Mouse (Mus musculus): Measurements from ENCODE around the gene Ankrd44. TPM values are rescaled to one million over a fixed set of nuclear protein-coding genes. Genes with fewer than 3 reads are reported as not detected.

The Ankrd44 gene
- polyA plus RNA-seq, 1 experiment = 17.8 TPM

DNA sequence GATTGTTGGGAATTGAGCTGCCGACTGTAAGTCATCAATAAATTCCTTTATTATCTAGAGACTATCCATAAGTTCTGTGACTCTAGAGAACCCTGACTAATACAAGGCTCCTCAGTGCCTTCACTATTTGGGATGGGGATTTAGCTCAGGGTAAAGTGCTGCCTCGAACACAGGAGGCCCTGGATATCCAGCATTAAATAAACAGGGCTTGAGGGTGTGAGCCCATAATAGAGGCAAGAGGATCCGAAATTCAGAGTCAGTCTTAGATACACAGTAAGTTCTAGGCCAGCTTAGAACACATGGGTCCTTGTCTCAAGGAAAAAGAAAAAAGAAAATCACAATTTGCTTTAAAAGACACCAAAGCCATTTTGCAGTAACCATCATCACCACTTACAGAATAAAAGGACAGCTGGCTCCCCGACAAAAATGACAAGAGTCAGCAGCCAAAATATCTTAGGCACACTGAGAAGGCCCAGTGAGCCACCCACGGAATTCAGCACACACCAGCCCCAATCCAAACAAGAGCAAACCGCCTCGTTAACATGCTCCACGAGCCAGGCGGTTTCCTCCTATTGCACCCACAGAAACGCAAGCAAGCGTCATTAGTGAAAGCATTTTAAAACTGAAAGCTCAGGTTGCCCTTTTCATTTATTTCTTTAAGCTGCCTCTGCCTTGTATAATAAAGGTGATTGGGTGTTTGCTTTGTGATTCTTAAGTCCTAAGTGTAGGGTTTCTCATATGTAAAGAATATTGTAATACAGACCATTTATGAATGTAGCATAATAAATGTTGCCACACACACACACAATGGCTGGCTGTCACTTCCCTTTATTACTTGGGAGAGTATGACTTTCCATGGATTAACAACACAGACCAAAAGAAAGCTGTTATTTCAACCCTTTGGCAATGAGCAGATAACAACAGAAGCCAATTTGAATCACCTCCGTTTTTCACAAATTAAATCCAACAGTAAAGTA lies 29.8 kb downstream of the Ankrd44 start:
- Histone ChIP-seq H3K4me3 (ENCODE audit: insufficient read depth, low read depth, low read length) (no peak overlapping the region), H3K27ac (ENCODE audit: insufficient read depth, low read depth, low read length) (no peak overlapping the region), H3K27me3 (replicated peaks; ENCODE audit: control insufficient read depth, insufficient read depth, low read length) (no peaks in the 10 kb centered on the region), H3K36me3 (ENCODE audit: control insufficient read depth, insufficient read depth, low read length) (no peaks in the 10 kb centered on the region), H3K4me1 (ENCODE audit: control insufficient read depth, insufficient read depth, low read length) (peaks cover 6% of the 10 kb centered on the region; the same call in 1 of the 2 replicates)
- DNase-seq = no peak
- no peak for TF ChIP-seq POLR2A (IDR thresholded peaks at IDR 0.05; ENCODE audit: low read depth, low read length)
- no peak for TF ChIP-seq CTCF (conservative IDR thresholded peaks at IDR 0.05; ENCODE audit: insufficient read depth, insufficient read length, low read depth, low read length)
- 64% methylated on average over 12 of the region's 12 CpGs for whole genome bisulfite sequencing

DNA sequence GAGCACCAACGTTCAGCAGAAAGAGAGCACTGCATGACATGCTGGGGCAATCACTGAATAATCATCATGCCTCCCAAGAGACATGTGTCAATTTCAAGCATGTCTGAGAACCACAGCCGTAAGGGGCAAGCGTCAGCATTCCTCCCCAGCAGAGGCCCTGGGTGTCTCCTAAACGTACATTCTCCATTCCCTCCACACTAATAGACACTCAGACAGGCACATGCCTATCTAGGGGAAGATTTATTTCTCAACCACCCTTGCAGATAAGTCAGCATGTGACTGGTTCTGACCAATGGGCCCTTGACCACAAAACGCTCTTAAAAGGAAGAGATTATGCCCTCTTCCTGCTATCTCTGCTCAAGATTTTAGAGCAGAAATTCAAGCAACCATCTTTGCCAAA lies 37.7 kb downstream of the Ankrd44 start:
- Histone ChIP-seq H3K27me3 (replicated peaks; ENCODE audit: control insufficient read depth, insufficient read depth, low read length) (no peaks in the 10 kb centered on the region), H3K36me3 (ENCODE audit: control insufficient read depth, insufficient read depth, low read length) (no peaks in the 10 kb centered on the region), H3K4me3 (ENCODE audit: insufficient read depth, low read depth, low read length) (no peak overlapping the region), H3K27ac (ENCODE audit: insufficient read depth, low read depth, low read length) (no peak overlapping the region), H3K4me1 (ENCODE audit: control insufficient read depth, insufficient read depth, low read length) (no peaks in the 10 kb centered on the region)
- TF ChIP-seq POLR2A (IDR thresholded peaks at IDR 0.05; ENCODE audit: low read depth, low read length) (no peak), CTCF (conservative IDR thresholded peaks at IDR 0.05; ENCODE audit: insufficient read depth, insufficient read length, low read depth, low read length) (no peak)
- WGBS = 65% methylated on average over 5 of the region's 5 CpGs
- no peak for DNase-seq

DNA sequence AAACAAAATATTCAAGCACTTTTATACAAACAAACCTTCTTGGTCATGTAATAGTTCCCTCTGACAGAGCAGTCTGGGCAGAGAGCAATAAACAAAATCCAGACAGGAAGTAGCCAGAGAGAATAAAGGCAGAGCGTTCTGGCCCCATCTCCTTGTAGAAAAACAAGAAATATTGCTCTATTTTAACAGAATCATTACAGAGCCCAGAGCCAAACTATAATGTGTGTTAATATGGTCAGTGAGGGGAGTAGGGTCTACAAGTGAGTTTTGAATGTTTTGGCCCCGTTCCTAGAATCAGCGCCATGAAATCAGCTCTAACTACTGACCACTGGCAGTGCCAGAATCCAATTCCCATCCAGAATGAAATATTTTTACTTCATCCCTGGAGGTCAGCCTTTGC lies 38.3 kb downstream of the Ankrd44 start:
- H3K4me1 ChIP-seq (ENCODE audit: control insufficient read depth, insufficient read depth, low read length) = peaks cover 3% of the 10 kb centered on the region; the same call in 1 of the 2 replicates
- H3K27me3 ChIP-seq (replicated peaks; ENCODE audit: control insufficient read depth, insufficient read depth, low read length) = no peaks in the 10 kb centered on the region
- no peak for TF ChIP-seq CTCF (conservative IDR thresholded peaks at IDR 0.05; ENCODE audit: insufficient read depth, insufficient read length, low read depth, low read length)
- TF ChIP-seq POLR2A (IDR thresholded peaks at IDR 0.05; ENCODE audit: low read depth, low read length) = no peak
- no peak overlapping the region for H3K27ac ChIP-seq (ENCODE audit: insufficient read depth, low read depth, low read length)
- H3K36me3 ChIP-seq (ENCODE audit: control insufficient read depth, insufficient read depth, low read length) = no peaks in the 10 kb centered on the region
- 61% methylated on average over 3 of the region's 3 CpGs for whole genome bisulfite sequencing
- no peak for DNase-seq
- no peak overlapping the region for H3K4me3 ChIP-seq (ENCODE audit: insufficient read depth, low read depth, low read length)

DNA sequence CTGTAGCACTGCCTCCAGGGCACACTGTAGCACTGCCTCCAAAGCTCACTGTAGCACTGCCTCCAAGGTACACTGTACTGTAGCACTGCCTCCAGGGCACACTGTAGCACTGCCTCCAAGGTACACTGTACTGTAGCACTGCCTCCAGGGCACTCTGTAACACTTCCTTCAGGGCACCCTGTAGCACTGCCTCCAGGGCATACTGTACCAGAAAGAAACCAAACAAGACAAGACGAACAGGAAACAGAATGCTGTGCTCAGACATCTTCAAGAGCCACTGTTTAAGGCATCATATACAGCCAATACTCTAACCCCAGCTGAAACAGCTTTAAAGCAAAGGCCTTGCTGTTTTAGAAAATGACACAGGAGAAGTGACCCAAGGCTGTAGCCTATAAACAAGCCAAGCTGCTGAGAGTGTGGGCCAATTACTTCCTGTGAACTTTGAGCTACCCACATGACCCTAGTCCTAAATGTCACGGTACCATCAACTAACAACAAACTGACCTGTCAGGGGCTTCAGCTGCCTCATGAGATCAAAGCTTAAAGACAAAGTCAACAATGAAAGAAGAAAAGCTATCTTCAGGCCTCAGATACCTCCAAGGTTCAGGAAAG lies 43.2 kb downstream of the Ankrd44 start:
- DNase-seq = no peak
- no peaks in the 10 kb centered on the region for H3K27me3 ChIP-seq (replicated peaks; ENCODE audit: control insufficient read depth, insufficient read depth, low read length)
- 66% methylated on average over 2 of the region's 2 CpGs for WGBS
- no peak for TF ChIP-seq POLR2A (IDR thresholded peaks at IDR 0.05; ENCODE audit: low read depth, low read length)
- TF ChIP-seq CTCF (conservative IDR thresholded peaks at IDR 0.05; ENCODE audit: insufficient read depth, insufficient read length, low read depth, low read length) = no peak
- H3K4me1 ChIP-seq (ENCODE audit: control insufficient read depth, insufficient read depth, low read length) = peaks cover 5% of the 10 kb centered on the region; the same call in 1 of the 2 replicates
- no peak overlapping the region for H3K27ac ChIP-seq (ENCODE audit: insufficient read depth, low read depth, low read length)
- H3K4me3 ChIP-seq (ENCODE audit: insufficient read depth, low read depth, low read length) = no peak overlapping the region
- H3K36me3 ChIP-seq (ENCODE audit: control insufficient read depth, insufficient read depth, low read length) = no peaks in the 10 kb centered on the region

- no peaks in the 10 kb centered on the region for H3K36me3 ChIP-seq (ENCODE audit: control insufficient read depth, insufficient read depth, low read length)
- H3K4me3 ChIP-seq (ENCODE audit: insufficient read depth, low read depth, low read length) = no peak overlapping the region
- no peaks in the 10 kb centered on the region for H3K27me3 ChIP-seq (replicated peaks; ENCODE audit: control insufficient read depth, insufficient read depth, low read length)
- no peak for DNase-seq
- 75% methylated on average over 3 of the region's 3 CpGs for WGBS
- no peak overlapping the region for H3K27ac ChIP-seq (ENCODE audit: insufficient read depth, low read depth, low read length)
- H3K4me1 ChIP-seq (ENCODE audit: control insufficient read depth, insufficient read depth, low read length) = peaks cover 5% of the 10 kb centered on the region; the same call in 1 of the 2 replicates
- no peak for TF ChIP-seq CTCF (conservative IDR thresholded peaks at IDR 0.05; ENCODE audit: insufficient read depth, insufficient read length, low read depth, low read length)
- TF ChIP-seq POLR2A (IDR thresholded peaks at IDR 0.05; ENCODE audit: low read depth, low read length) = no peak
Measured at GRCm38 (mm10) chr1:54881523-54881922, 44.7 kb downstream of the Ankrd44 start.

DNA sequence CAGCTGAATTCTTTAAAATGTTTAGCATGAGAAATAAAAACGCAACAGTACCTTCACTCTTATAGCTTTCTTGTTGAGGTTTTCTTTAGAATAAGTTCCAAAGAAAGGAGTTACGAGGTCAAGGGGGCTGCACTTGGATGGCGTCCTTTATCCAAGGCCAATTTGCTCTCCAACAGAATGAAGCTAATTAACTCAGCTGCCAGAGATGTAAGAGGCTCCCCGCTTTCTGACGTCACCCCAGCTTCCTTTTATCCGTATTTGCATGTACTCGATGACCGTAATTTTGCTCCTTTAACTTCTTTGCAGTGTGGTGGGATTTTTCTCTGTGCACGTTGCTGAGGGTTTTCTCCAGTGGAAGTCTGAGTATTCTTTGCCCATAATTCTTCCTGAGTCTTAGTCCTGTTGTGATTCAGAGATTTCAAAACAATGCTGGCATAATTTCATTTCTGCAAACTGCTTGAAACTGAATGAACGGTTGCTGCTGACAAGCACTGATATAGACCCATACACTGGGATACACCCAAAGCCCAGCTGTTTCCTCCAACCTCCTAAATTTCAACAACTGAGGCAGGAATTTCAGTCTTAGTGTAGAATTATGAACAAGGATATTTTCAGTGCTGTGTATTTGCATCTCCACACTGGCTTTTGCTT lies 48.6 kb downstream of the Ankrd44 start:
- Histone ChIP-seq H3K27ac (ENCODE audit: insufficient read depth, low read depth, low read length) (no peak overlapping the region), H3K27me3 (replicated peaks; ENCODE audit: control insufficient read depth, insufficient read depth, low read length) (no peaks in the 10 kb centered on the region), H3K4me1 (ENCODE audit: control insufficient read depth, insufficient read depth, low read length) (no peaks in the 10 kb centered on the region), H3K4me3 (ENCODE audit: insufficient read depth, low read depth, low read length) (no peak overlapping the region), H3K36me3 (ENCODE audit: control insufficient read depth, insufficient read depth, low read length) (no peaks in the 10 kb centered on the region)
- TF ChIP-seq CTCF (conservative IDR thresholded peaks at IDR 0.05; ENCODE audit: insufficient read depth, insufficient read length, low read depth, low read length) (no peak), POLR2A (IDR thresholded peaks at IDR 0.05; ENCODE audit: low read depth, low read length) (no peak)
- DNase-seq = no peak
- 77% methylated on average over 10 of the region's 10 CpGs for WGBS
